Mouse (Mus musculus): Measurements from ENCODE around the gene Cer1. TPM values are rescaled to one million over a fixed set of nuclear protein-coding genes. Genes with fewer than 3 reads are reported as not detected.

Gene Cer1
- polyA plus RNA-seq (2016; fragmentation: Nextera tagmentation; extraction: Ambion mirVana) = not detected in 2 replicates

DNA sequence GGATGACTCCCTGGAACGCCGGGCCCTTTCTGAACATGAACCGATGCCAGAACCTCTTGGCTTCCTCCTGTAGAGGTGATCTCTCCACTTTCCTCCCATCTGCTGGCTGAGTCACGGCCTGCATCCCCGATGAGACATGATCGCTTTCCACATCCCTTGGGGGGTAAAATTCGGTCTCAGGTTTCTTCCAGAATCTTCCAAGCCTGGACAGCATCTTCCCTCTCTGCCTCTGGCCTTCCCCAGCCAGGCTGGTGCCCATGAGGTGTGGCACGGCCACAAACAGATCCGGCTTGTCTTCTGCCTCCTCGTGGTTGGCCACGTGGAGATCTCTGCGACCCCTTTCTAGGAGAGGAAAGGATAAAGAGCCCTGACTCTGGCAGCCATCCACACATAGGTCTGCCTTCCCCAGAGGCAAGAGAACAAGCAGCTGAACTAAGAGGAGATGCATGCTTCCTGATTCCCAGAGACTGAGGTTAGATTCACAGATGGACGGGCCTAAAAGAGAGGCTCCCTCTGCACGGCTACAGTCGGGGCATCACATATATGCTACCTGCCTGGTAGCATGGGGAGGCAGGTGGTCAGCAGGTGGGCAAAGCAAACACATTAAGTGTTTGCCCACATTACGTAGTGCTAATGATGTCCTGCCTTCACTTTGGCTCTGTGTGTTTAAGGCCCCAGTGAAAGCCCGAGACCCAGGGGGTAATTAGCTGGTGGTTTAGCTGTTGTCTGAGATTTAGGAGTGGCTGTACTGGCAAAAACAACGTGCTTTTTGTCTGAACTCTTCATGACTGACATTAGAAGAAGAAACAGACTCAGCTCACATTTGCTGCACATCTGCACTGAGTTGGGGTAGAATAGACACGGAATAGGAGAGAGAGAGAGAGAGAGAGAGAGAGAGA, at the start of gene Cer1:
Gene Cer1 (minus strand): TSS at position 513 of the 899 bp plus-strand sequence.
- Histone ChIP-seq H3K4me1 (replicated peaks) (peaks cover 16% of the 10 kb centered on the region), H3K27me3 (ENCODE audit: insufficient read depth, poor library complexity, severe bottlenecking) (no peaks in the 10 kb centered on the region), H3K36me3 (no peaks in the 10 kb centered on the region), H3K9me3 (no peaks in the 10 kb centered on the region), H3K27ac (peak within 1 kb of the TSS; percentile 8), H3K4me3 (no peak within 1 kb of the TSS)
- no peak for DNase-seq (ENCODE audit: low spot score)
- WGBS = 64% methylated on average over 18 of the region's 19 CpGs

DNA sequence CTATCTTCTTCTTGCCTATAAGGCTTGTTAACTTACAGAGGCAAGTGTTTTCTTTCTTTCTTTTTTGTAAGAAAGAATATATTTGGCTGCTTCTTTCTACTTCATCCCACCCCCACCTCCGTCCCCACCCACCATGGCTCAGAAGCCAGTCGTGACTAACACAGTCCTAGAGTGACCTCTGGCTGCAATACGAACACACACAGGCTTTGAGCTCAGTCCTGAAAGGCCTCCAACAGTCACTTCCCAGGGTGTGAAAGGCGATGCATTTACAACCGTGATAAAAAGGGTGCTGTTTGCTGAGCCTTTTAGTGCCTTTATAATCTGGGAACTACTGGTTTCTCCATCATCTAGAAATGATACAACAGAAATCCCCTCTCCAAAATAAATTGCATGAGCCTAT, 49.4 kb upstream of the Cer1 start:
- whole genome bisulfite sequencing = 17% methylated on average over 5 of the region's 5 CpGs
- Histone ChIP-seq H3K4me1 (replicated peaks) (0 out of 2 replicates have a peak, but pooled peaks cover 3% of the 10 kb centered on the region), H3K27ac (peak overlapping the region; percentile 40; the same call in 1 of the 2 replicates), H3K9me3 (no peaks in the 10 kb centered on the region), H3K36me3 (peaks cover 8% of the 10 kb centered on the region; the same call in 1 of the 2 replicates), H3K4me3 (no peak overlapping the region), H3K27me3 (ENCODE audit: insufficient read depth, poor library complexity, severe bottlenecking) (no peaks in the 10 kb centered on the region)
- DNase-seq (ENCODE audit: low spot score) = no peak

DNA sequence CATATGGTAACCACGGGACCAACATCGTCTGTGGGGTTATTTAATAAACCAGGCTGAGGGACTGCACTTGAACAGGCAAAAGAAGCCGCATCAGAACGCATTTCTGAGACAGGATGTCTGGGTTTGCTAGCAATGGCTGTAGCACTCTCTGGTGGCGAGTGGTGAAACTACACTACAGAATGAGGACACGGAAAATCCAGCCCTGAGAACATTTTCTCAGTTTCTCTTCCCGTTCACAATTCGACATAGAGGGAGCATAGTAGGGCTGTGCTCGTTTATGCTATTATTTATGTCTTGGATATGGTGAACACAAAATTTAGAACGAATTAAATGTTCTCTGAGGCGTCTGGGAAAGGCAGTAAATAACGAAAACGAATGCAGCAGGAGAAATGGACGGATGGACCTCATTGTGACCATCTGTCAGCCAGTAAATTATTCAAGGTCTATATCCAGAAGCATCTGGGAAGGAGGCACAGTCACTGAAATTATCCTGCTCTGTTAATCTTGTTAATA, 48.8 kb upstream of the Cer1 start:
- DNase-seq (ENCODE audit: low spot score) = peak; percentile 72
- Histone ChIP-seq H3K36me3 (0 out of 2 replicates have a peak, but pooled peaks cover 2% of the 10 kb centered on the region), H3K27ac (peak overlapping the region; percentile 64; the same call in 1 of the 2 replicates), H3K4me1 (replicated peaks) (0 out of 2 replicates have a peak, but pooled peaks cover 3% of the 10 kb centered on the region), H3K27me3 (ENCODE audit: insufficient read depth, poor library complexity, severe bottlenecking) (no peaks in the 10 kb centered on the region), H3K4me3 (0 out of 2 replicates have a peak overlapping the region, but pooled peaks have one; percentile 28), H3K9me3 (no peaks in the 10 kb centered on the region)
- 17% methylated on average over 14 of the region's 14 CpGs for WGBS

DNA sequence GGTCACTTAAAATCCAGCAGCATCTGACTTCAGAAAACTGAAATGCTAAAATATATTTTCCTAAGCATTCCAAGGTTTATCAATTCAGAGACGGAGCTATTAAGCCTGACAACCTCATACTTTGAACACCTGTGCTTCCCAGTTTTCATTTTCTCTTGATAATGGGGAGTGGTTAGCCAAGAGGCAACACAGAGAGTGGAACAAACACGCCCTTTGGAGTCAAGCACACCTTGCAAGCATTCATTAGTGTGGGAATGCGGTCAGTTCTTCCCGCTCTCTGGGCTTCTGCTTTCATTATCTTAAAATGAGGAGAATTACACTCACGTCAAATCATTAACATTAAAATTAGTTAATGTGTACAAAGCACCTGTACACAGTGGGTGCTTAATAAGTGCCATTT, 45.1 kb upstream of the Cer1 start:
- no peak for DNase-seq (ENCODE audit: low spot score)
- Histone ChIP-seq H3K4me1 (replicated peaks) (0 out of 2 replicates have a peak, but pooled peaks cover 3% of the 10 kb centered on the region), H3K4me3 (no peak overlapping the region), H3K36me3 (peaks cover 9% of the 10 kb centered on the region; the same call in 1 of the 2 replicates), H3K9me3 (no peaks in the 10 kb centered on the region), H3K27me3 (ENCODE audit: insufficient read depth, poor library complexity, severe bottlenecking) (no peaks in the 10 kb centered on the region), H3K27ac (no peak overlapping the region)
- 88% methylated on average over 5 of the region's 5 CpGs for WGBS

DNA sequence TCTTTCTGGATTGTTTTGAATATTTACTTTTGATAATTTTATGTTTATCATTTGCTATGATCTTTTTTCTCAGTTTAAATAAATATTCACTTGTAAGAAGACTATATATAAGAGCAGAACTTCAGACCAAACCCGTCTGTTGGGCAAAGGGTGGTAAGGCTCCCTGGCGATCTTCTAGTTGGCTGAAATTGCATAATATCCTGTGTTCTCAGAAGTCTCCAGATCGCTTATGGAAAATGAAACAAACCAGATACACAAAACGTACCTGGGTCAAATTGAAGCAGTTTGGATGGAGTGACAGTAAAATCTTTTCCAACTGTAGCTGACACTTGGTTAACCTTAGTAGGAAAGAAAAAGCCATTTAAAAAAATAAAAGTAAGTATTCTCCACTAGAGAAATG, 37.0 kb upstream of the Cer1 start:
- WGBS = 86% methylated on average over 4 of the region's 4 CpGs
- Histone ChIP-seq H3K4me3 (no peak overlapping the region), H3K27ac (no peak overlapping the region), H3K36me3 (0 out of 2 replicates have a peak, but pooled peaks cover 3% of the 10 kb centered on the region), H3K4me1 (replicated peaks) (peaks cover 12% of the 10 kb centered on the region), H3K27me3 (ENCODE audit: insufficient read depth, poor library complexity, severe bottlenecking) (no peaks in the 10 kb centered on the region), H3K9me3 (no peaks in the 10 kb centered on the region)
- DNase-seq (ENCODE audit: low spot score) = no peak

DNA sequence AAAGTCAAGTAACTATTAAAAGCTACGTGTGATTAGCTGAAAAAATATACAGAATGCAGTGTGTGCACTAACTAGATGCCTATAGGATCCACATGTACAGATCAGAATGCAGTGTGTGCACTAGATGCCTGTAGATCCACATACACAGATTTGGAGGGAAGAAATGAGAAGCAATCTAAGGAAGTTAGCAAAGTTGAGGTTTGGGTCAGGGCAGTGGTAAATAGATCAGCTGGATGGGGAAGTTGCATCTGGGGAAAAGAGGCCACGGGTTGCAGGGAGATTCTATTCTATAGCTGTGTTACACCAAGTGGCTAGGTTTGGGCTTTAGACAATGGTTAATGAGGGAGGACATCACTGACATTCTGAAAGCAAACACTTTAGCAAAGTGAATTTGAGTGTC, 33.7 kb upstream of the Cer1 start:
- Histone ChIP-seq H3K36me3 (no peaks in the 10 kb centered on the region), H3K27ac (no peak overlapping the region), H3K9me3 (no peaks in the 10 kb centered on the region), H3K27me3 (ENCODE audit: insufficient read depth, poor library complexity, severe bottlenecking) (no peaks in the 10 kb centered on the region), H3K4me3 (no peak overlapping the region), H3K4me1 (replicated peaks) (peaks cover 38% of the 10 kb centered on the region)
- DNase-seq (ENCODE audit: low spot score) = no peak
- WGBS = 72% methylated on average over 2 of the region's 2 CpGs

DNA sequence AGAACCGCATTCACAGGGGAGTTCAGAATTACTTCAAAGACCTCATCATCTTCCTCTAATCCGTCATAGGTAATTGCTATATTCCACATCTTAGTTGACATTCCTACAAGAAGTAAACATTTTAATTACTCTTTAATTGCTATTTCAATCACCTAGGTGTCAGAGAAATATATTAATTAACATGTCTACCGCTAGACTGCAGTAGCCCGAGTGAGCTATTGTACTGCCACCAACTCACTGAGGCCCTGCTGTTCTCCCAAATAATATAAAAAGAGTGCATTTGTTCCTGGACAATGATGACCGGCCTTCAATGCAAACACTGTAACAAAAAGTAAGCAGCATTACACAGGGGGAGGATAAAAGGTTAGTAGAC, 31.7 kb upstream of the Cer1 start:
- Histone ChIP-seq H3K27me3 (ENCODE audit: insufficient read depth, poor library complexity, severe bottlenecking) (no peaks in the 10 kb centered on the region), H3K36me3 (peaks cover 8% of the 10 kb centered on the region; the same call in 1 of the 2 replicates), H3K9me3 (no peaks in the 10 kb centered on the region), H3K4me1 (replicated peaks) (peaks cover 38% of the 10 kb centered on the region), H3K27ac (peak overlapping the region; percentile 63), H3K4me3 (0 out of 2 replicates have a peak overlapping the region, but pooled peaks have one; percentile 3)
- 35% methylated on average over 5 of the region's 5 CpGs for WGBS
- no peak for DNase-seq (ENCODE audit: low spot score)

DNA sequence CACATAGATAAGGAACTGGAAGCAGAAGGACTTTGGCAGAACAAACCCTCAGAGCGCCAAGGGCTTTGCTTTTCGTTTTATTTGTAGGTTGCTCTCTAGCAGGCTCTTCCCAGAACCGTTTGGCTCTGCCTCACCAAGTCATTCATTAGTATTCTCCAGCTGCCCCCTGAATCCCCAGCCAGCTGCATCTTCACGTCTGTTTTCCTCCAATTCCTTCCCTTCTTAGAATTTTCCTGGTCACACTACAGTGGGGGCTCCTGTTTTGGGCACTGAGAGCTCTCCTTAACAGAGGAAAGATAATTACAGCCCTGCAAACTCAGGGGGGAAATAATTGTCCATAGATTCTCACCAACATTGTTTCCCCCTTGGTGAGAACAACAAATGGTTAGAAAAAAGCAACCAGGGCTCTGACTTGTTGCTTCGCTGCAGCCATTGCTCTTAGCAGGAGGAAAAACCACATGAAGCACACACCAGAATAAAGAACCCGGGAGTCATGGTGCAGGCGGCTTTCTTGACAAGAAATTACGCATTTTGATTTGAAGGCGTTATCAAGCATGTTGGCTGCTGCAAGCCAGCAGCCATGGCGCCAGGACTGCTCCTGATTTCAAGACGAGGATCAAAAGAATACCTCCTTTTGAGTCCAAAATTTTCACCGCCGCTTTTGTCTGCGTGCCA, 31.2 kb upstream of the Cer1 start:
- Histone ChIP-seq H3K36me3 (peaks cover 8% of the 10 kb centered on the region; the same call in 1 of the 2 replicates), H3K27ac (peak overlapping the region; percentile 63), H3K4me1 (replicated peaks) (peaks cover 38% of the 10 kb centered on the region), H3K4me3 (0 out of 2 replicates have a peak overlapping the region, but pooled peaks have one; percentile 3), H3K9me3 (no peaks in the 10 kb centered on the region), H3K27me3 (ENCODE audit: insufficient read depth, poor library complexity, severe bottlenecking) (no peaks in the 10 kb centered on the region)
- WGBS = 36% methylated on average over 14 of the region's 14 CpGs
- DNase-seq (ENCODE audit: low spot score) = peak; percentile 20

DNA sequence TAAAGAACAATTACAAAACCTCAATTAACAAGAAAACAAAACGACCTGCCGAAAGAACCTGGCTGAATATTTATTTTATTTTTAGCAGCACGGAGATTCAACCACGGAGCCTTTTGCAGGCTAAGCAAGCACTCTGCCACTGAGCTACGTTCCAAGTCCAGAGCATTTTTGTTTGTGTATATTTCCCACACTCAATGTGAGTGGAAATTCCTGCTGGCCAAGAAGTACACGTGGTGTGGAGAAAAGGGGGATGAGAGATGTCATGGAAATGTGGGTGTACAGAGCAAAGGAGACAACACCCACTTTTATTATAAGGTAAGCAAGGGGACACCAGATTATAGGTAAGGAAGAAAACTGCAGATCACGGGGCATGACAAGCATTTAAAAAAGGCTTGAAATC, 30.6 kb upstream of the Cer1 start:
- no peaks in the 10 kb centered on the region for H3K27me3 ChIP-seq (ENCODE audit: insufficient read depth, poor library complexity, severe bottlenecking)
- peaks cover 35% of the 10 kb centered on the region for H3K4me1 ChIP-seq (replicated peaks)
- H3K4me3 ChIP-seq = no peak overlapping the region
- no peak for DNase-seq (ENCODE audit: low spot score)
- WGBS = 69% methylated on average over 7 of the region's 7 CpGs
- peak overlapping the region; percentile 63 for H3K27ac ChIP-seq
- no peaks in the 10 kb centered on the region for H3K9me3 ChIP-seq
- peaks cover 8% of the 10 kb centered on the region; the same call in 1 of the 2 replicates for H3K36me3 ChIP-seq

DNA sequence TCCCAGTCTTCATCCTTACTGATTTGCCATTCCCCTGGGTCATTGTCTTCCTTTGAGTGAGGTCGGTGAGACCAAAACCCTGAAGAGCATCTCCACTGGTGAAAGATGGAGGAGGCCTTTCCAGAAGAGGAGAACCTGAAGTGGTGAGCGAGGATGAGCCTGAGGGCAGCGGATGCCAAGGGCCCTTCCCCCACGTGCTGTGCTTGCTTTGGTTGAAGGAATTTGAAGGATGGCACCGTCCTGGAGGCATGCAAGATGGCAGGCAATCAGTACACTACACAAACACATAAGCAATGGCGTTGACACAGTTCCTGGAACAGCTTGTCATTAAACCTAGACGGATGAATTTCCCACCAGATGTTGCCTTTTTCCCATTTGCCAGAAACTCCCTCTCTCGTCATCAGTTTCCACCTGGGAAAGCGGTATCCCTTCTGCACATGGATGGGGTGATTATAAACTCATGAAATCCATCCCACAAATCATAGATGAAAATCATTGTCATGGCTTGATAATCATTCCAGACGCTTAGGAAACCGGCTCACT, 29.7 kb upstream of the Cer1 start:
- Histone ChIP-seq H3K36me3 (peaks cover 8% of the 10 kb centered on the region; the same call in 1 of the 2 replicates), H3K4me3 (no peak overlapping the region), H3K27me3 (ENCODE audit: insufficient read depth, poor library complexity, severe bottlenecking) (no peaks in the 10 kb centered on the region), H3K9me3 (no peaks in the 10 kb centered on the region), H3K27ac (peak overlapping the region; percentile 8; the same call in 1 of the 2 replicates), H3K4me1 (replicated peaks) (peaks cover 30% of the 10 kb centered on the region)
- no peak for DNase-seq (ENCODE audit: low spot score)
- WGBS = 86% methylated on average over 11 of the region's 11 CpGs

DNA sequence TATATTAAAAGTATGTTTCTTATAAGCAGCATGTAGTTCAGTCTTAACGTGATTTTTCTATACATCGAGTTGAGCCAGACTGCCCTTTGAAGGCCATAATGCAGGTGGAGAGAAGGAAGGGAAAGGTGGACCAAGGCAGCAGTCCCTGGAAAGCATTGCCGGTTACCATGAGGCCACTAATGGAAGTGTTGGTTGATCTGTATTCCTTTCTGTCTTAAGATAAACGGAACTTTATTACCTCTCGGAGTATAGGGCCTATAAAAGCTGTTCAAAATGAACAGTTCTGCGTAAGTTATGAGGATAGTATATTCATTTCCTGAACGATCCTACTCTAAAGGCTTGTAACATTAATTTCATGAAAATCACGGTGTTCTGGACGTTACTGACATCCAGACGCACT, 10.3 kb upstream of the Cer1 start:
- Histone ChIP-seq H3K9me3 (no peaks in the 10 kb centered on the region), H3K4me3 (no peak overlapping the region), H3K36me3 (peaks cover 2% of the 10 kb centered on the region; the same call in 1 of the 2 replicates), H3K4me1 (replicated peaks) (0 out of 2 replicates have a peak, but pooled peaks cover 6% of the 10 kb centered on the region), H3K27me3 (ENCODE audit: insufficient read depth, poor library complexity, severe bottlenecking) (no peaks in the 10 kb centered on the region), H3K27ac (no peak overlapping the region)
- DNase-seq (ENCODE audit: low spot score) = no peak
- 92% methylated on average over 10 of the region's 10 CpGs for WGBS

DNA sequence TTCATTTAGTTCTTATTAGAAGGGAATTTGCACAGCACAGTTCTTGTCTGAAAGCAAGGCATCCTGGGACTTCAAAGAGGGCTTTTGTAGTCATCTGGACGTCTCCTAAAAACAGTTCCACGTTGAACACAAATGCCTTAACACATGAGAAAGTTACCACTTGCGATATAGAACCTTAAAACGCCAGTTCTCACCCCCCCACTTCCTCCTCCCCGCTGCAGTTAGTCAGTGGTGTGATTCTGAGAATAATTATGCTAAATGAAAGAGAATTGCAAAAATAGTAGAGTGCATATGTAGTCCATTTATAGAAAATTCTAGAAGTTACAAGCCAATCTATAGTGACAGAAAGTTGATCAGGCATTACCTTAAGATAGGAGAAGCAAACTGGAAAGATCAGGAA, 7.3 kb upstream of the Cer1 start:
- no peaks in the 10 kb centered on the region for H3K27me3 ChIP-seq (ENCODE audit: insufficient read depth, poor library complexity, severe bottlenecking)
- H3K9me3 ChIP-seq = no peaks in the 10 kb centered on the region
- no peak for DNase-seq (ENCODE audit: low spot score)
- H3K27ac ChIP-seq = no peak overlapping the region
- no peaks in the 10 kb centered on the region for H3K36me3 ChIP-seq
- WGBS = 84% methylated on average over 5 of the region's 5 CpGs
- no peak overlapping the region for H3K4me3 ChIP-seq
- H3K4me1 ChIP-seq (replicated peaks) = 0 out of 2 replicates have a peak, but pooled peaks cover 11% of the 10 kb centered on the region
